Mouse (Mus musculus) heart, embryonic 14.5 days (tissue): Measurements from ENCODE around the gene Ces2e. TPM values are rescaled to one million over a fixed set of nuclear protein-coding genes. Genes with fewer than 3 reads are reported as not detected.
"Not testable (repeated sequence)": the region's sequence is repeated elsewhere in the genome, so short reads cannot be mapped to it uniquely, and the experiment has no call there.

Experiments
- ATAC-seq: fragments of 200-750 bp; cut with Nextera tagmentation; 2 replicates; pipeline ENCODE4 v1.8.0; 2017; ENCODE audit warnings: low read depth, moderate TSS enrichment; ENCODE audit not compliant: insufficient number of reproducible peaks, insufficient read depth, low FRiP score
- H3K27ac ChIP-seq, 2 experiments: fragments of 200-500 bp in 1 of 2; fragments of 300-500 bp in 1 of 2; sonication (generic) in 1 of 2; replicated peaks in 1 of 2; 2 replicates each; pipeline ENCODE4 v1.5.1; 2012 to 2014; ENCODE audit warnings: low read depth in 2 of 2, low read length in 2 of 2, control low read depth in 1 of 2, mild to moderate bottlenecking in 1 of 2, mixed read lengths in 1 of 2; ENCODE audit not compliant: control insufficient read depth in 1 of 2, insufficient read depth in 1 of 2
- H3K27me3 ChIP-seq: fragments of 300-500 bp; sonication (generic); 2 replicates; pipeline ENCODE4 v1.6.1; 2014; ENCODE audit warnings: mild to moderate bottlenecking, low read length, control low read depth; ENCODE audit not compliant: control insufficient read depth, insufficient read depth
- H3K36me3 ChIP-seq: fragments of 300-500 bp; sonication (generic); 2 replicates; pipeline ENCODE4 v1.6.1; 2014; ENCODE audit warnings: mild to moderate bottlenecking, control low read depth, low read length, mixed read lengths; ENCODE audit not compliant: control insufficient read depth, insufficient read depth
- H3K4me1 ChIP-seq, 2 experiments: fragments of 200-500 bp in 1 of 2; fragments of 300-500 bp in 1 of 2; sonication (generic) in 1 of 2; 2 replicates each; pipeline ENCODE4 v1.6.1; 2012 to 2014; ENCODE audit warnings: low read length in 2 of 2, control low read depth in 1 of 2, mixed read lengths in 1 of 2; ENCODE audit not compliant: control insufficient read depth in 2 of 2, insufficient read depth in 2 of 2
- H3K4me2 ChIP-seq: fragments of 300-500 bp; sonication (generic); 2 replicates; pipeline ENCODE4 v1.6.1; 2014; ENCODE audit warnings: mild to moderate bottlenecking, low read length
- H3K4me3 ChIP-seq, 2 experiments: fragments of 200-500 bp in 1 of 2; fragments of 300-500 bp in 1 of 2; sonication (generic) in 1 of 2; 2 replicates each; pipeline ENCODE4 v1.5.1; 2012 to 2014; ENCODE audit warnings: low read length in 2 of 2, mild to moderate bottlenecking in 2 of 2, control low read depth in 1 of 2, low read depth in 1 of 2, moderate library complexity in 1 of 2; ENCODE audit not compliant: control insufficient read depth in 1 of 2, insufficient read depth in 1 of 2
- H3K9ac ChIP-seq: fragments of 300-500 bp; sonication (generic); 2 replicates; pipeline ENCODE4 v1.6.1; 2014; ENCODE audit warnings: mild to moderate bottlenecking, low read length
- H3K9me3 ChIP-seq: fragments of 300-500 bp; sonication (generic); 2 replicates; pipeline ENCODE4 v1.6.1; 2016; ENCODE audit warnings: low read length, control low read depth; ENCODE audit not compliant: control insufficient read depth
- WGBS: fragments of 180-500 bp; shearing (Covaris S2); extraction: QIAGEN DNeasy Blood & Tissue Kit; methylation state at CpG from one replicate; pipeline ENCODE4 v1.1.7; 2014; 5-methylcytosine and 5-hydroxymethylcytosine counted together
- polyA plus RNA-seq: library from polyadenylated mRNA; unstranded; fragments of >200 nt; fragmentation: Nextera tagmentation; extraction: Ambion mirVana; gene quantifications from 2 replicates; pipeline ENCODE4 v1.2.1, GENCODE M21; 2014

Gene Ces2e
- polyA plus RNA-seq: 0.09 TPM in 2 replicates

- 52% methylated on average over 5 of the region's 5 CpGs for WGBS
These were observed at the start of gene Ces2e for GRCm38 (mm10) chr8:104925972-104926596. TSS of gene Ces2e (plus strand) at chr8:104926260.

DNA sequence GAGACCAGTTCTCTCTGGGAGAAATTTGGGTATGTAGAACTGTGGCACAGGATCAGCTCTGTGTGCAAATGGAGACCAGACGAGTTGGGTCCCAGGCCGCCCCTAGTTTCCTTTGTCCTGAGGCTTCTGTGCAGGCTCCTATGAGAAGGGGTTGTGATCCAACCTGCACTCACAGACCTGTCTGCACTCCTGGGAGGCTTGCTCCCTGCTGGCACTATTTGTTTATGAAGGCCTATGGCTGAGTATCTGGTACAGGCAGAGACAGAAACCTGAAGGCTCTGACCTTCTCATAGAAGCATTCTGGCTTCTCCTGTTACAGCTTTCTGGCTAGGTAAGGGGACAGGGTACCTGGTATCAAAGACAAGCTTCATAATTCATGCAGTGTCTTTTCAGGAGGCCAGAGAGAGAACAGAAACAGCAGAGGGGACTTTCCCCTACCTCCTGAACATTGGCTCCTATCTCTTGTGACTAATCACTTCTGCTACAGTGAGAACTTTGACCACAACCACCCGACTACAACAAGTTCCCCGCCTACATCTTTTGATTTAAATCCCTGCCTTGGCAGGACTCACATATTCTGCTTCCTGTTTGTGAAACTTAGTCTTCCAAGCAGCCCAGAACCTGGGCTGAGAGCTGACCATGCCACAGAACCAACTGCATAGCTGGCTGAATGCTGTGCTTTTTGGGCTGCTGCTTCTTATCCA lies 39.7 kb upstream of the Ces2e start:
- not testable (repeated sequence) for H3K4me3 ChIP-seq, H3K9ac ChIP-seq, H3K36me3 ChIP-seq, H3K27ac ChIP-seq, H3K4me2 ChIP-seq, H3K27me3 ChIP-seq, H3K9me3 ChIP-seq, H3K4me1 ChIP-seq, ATAC-seq
- no CpG with 5 or more reads among the region's 4 CpGs for WGBS

More at GRCm38 (mm10) chr8:104925972-104926596, at the start of gene Ces2e:
- Histone ChIP-seq H3K27me3 (no peaks in the 10 kb centered on the region), H3K9me3 (no peaks in the 10 kb centered on the region), H3K4me2 (no peak within 1 kb of the TSS), H3K36me3 (no peaks in the 10 kb centered on the region), H3K9ac (no peak within 1 kb of the TSS), H3K27ac (no peak within 1 kb of the TSS), H3K4me1 (no peaks in the 10 kb centered on the region), H3K4me3 (no peak within 1 kb of the TSS)
- ATAC-seq: no peak

- Histone ChIP-seq H3K27me3 (no peaks in the 10 kb centered on the region), H3K4me3 (no peak overlapping the region), H3K27ac (no peak overlapping the region), H3K36me3 (no peaks in the 10 kb centered on the region), H3K9me3 (no peaks in the 10 kb centered on the region), H3K9ac (no peak overlapping the region), H3K4me2 (no peak overlapping the region), H3K4me1 (no peaks in the 10 kb centered on the region)
- ATAC-seq: no peak
- WGBS: 58% methylated on average over 2 of the region's 2 CpGs
These were observed 24.3 kb upstream of the Ces2e start for GRCm38 (mm10) chr8:104901746-104902145.

GRCm38 (mm10) chr8:104907111-104907510 lies 18.9 kb upstream of the Ces2e start:
- H3K4me3 ChIP-seq: no peak overlapping the region
- no peak overlapping the region for H3K27ac ChIP-seq
- 52% methylated on average over 1 of the region's 1 CpGs for WGBS
- H3K4me1 ChIP-seq: no peaks in the 10 kb centered on the region
- H3K9me3 ChIP-seq: no peaks in the 10 kb centered on the region
- H3K9ac ChIP-seq: no peak overlapping the region
- no peaks in the 10 kb centered on the region for H3K27me3 ChIP-seq
- H3K4me2 ChIP-seq: no peak overlapping the region
- H3K36me3 ChIP-seq: no peaks in the 10 kb centered on the region
- ATAC-seq: no peak

DNA sequence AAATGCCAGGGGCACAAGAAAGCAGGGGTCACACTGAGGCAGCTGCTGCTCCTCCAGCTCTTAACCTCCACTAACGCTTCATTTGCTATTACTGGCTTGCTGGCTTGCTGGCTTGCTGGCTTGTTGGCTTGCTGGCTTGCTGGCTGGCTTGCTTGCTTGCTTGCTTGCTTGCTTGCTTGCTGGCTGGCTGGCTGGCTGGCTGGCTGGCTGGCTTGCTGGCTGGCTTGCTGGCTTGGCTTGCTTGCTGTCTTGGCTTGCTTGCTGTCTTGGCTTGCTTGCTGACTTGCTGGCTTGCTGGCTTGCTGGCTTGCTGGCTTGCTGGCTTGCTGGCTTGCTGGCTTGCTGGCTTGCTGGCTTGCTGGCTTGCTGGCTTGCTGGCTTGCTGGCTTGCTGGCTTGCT lies 17.0 kb upstream of the Ces2e start:
- ATAC-seq, H3K27ac ChIP-seq, H3K36me3 ChIP-seq, H3K9ac ChIP-seq, H3K4me3 ChIP-seq, H3K27me3 ChIP-seq, H3K4me1 ChIP-seq, H3K4me2 ChIP-seq, H3K9me3 ChIP-seq: not testable (repeated sequence)
- 71% methylated on average over 1 of the region's 1 CpGs for WGBS

DNA sequence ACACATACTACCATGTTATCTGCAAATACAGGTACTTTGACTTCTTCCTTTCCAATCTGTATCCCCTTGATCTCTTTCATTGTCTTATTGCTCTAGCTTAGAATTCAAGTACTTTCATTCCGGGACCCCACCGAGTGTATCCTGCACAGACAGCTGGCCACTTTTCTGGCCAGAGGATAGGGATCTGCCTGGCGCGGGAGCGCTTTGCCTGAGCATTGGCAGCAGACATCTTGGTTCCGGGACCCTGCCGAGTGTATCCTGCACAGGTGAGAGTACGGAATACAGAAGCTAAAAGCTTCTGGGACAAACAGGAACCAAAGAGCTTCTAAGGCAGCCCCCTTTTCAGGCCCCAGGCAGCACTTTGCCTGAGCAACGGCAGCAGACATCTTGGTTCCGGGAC lies 16.4 kb upstream of the Ces2e start:
- not testable (repeated sequence) for ATAC-seq, H3K4me3 ChIP-seq, H3K9ac ChIP-seq, H3K36me3 ChIP-seq, H3K27me3 ChIP-seq, H3K4me2 ChIP-seq, H3K4me1 ChIP-seq, H3K27ac ChIP-seq, H3K9me3 ChIP-seq
- WGBS: 93% methylated on average over 10 of the region's 10 CpGs

- H3K4me3 ChIP-seq: no peak overlapping the region
- no peak overlapping the region for H3K27ac ChIP-seq
- H3K4me1 ChIP-seq: no peaks in the 10 kb centered on the region
- H3K27me3 ChIP-seq: no peaks in the 10 kb centered on the region
- no peaks in the 10 kb centered on the region for H3K9me3 ChIP-seq
- 78% methylated on average over 3 of the region's 3 CpGs for WGBS
- H3K4me2 ChIP-seq: no peak overlapping the region
- H3K36me3 ChIP-seq: no peaks in the 10 kb centered on the region
- H3K9ac ChIP-seq: no peak overlapping the region
- no peak for ATAC-seq
These were observed 1.2 kb downstream of the Ces2e start for GRCm38 (mm10) chr8:104927301-104927700.

- H3K4me2 ChIP-seq: no peak overlapping the region
- H3K4me1 ChIP-seq: no peaks in the 10 kb centered on the region
- WGBS: 73% methylated on average over 2 of the region's 2 CpGs
- ATAC-seq: no peak
- no peak overlapping the region for H3K9ac ChIP-seq
- no peaks in the 10 kb centered on the region for H3K27me3 ChIP-seq
- H3K9me3 ChIP-seq: no peaks in the 10 kb centered on the region
- no peaks in the 10 kb centered on the region for H3K36me3 ChIP-seq
- no peak overlapping the region for H3K4me3 ChIP-seq
- no peak overlapping the region for H3K27ac ChIP-seq
These were observed 18.6 kb downstream of the Ces2e start for GRCm38 (mm10) chr8:104944665-104945064.
